Mouse (Mus musculus): Measurements from ENCODE around the gene C2.
"Not testable (repeated sequence)": the region's sequence is repeated elsewhere in the genome, so short reads cannot be mapped to it uniquely, and the experiment has no call there.

C2 gene

DNA sequence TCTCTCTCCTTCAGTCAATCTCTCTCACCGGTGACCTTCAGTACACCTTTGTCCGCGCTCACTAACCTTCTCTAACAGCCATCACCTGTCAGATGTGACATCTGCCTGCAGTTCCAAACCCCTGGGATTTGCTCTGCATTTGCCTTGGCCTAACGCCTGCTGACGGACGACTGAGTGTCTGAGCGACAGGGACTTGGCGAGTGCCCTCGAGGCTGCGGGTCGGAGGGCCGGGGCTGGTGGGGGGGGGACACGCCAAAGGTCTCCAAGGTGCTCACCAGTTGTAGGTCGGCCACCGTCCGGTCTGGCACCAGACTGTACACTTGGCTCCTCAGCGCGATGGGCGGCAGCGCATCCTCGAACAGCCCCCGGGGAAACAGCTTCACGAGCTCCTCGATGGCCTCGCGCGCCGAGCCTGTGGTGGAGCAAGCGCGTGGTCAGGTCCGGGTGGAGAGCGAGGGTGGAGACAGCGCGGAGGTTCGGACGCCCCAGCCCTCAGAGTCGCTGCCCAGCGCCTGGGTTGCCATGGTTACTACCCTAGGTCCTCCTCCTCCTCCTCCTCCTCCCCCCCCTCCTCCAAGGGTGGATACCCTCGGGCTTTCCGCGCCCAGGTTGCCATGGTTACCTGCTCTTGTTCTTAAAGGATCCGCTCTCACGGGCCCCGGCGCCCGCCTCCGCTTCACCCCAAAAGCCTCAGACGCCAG, 61.8 kb downstream of the C2 start:
- in situ Hi-C loops (cut with MboI), result no loop called here

- in situ Hi-C loops (cut with MboI), result not testable (repeated sequence)
Measured at GRCm38 (mm10) chr17:34830776-34831175, 67.3 kb downstream of the C2 start.

- in situ Hi-C loops (cut with MboI), result no loop called here
Measured at GRCm38 (mm10) chr17:34814818-34815370, 83.2 kb downstream of the C2 start.

- in situ Hi-C loops (cut with MboI), result not testable (repeated sequence)
Measured at GRCm38 (mm10) chr17:34813747-34814146, 84.3 kb downstream of the C2 start.
